Mouse (Mus musculus) myocyte (in vitro differentiated cells): ENCODE data around the gene Rimbp3. TPM values are rescaled to one million over a fixed set of nuclear protein-coding genes. Genes with fewer than 3 reads are reported as not detected.

ENCODE experiments used
- H3K27me3 ChIP-seq: one replicate; pipeline ENCODE4 v1.6.1; 2011; ENCODE audit not compliant: control insufficient read depth, insufficient read depth, insufficient read length
- H3K36me3 ChIP-seq: one replicate; pipeline ENCODE4 v1.6.1; 2011; ENCODE audit not compliant: control insufficient read depth, insufficient read depth
- H3K4me2 ChIP-seq: one replicate; pipeline ENCODE4 v1.6.1; 2011; ENCODE audit warnings: low read depth, control low read depth
- H3K4me3 ChIP-seq: one replicate; pipeline ENCODE4 v1.5.1; 2011; ENCODE audit warnings: mild to moderate bottlenecking, control low read depth, moderate library complexity
- H3K79me2 ChIP-seq: one replicate; pipeline ENCODE4 v1.6.1; 2011; ENCODE audit not compliant: control insufficient read depth, insufficient read depth
- H3ac ChIP-seq: one replicate; pipeline ENCODE4 v1.6.1; 2011; ENCODE audit not compliant: control insufficient read depth, insufficient read length
- CEBPB ChIP-seq: IDR thresholded peaks from 2 replicates; pipeline ENCODE4 v1.6.1; 2011; ENCODE audit warnings: mild to moderate bottlenecking, moderate library complexity; ENCODE audit not compliant: poor library complexity, insufficient read depth, severe bottlenecking
- E2F4 ChIP-seq: IDR thresholded peaks from one replicate; pipeline ENCODE4 v1.6.1; 2011; ENCODE audit warnings: mild to moderate bottlenecking, control low read depth, moderate library complexity; ENCODE audit not compliant: insufficient read depth
- MAX ChIP-seq: IDR thresholded peaks from one replicate; pipeline ENCODE4 v1.6.1; 2011; ENCODE audit warnings: low read depth, mild to moderate bottlenecking, control low read depth
- MYOD1 ChIP-seq, 3 experiments: IDR thresholded peaks; one replicate each; pipeline ENCODE4 v1.6.1; 2011; ENCODE audit warnings: control low read depth in 2 of 3, low read depth in 2 of 3, mild to moderate bottlenecking in 2 of 3, moderate library complexity in 1 of 3; ENCODE audit not compliant: insufficient read length in 2 of 3, control insufficient read depth in 1 of 3
- MYOG ChIP-seq, 3 experiments: IDR thresholded peaks; one replicate each; pipeline ENCODE4 v1.6.1; 2011; ENCODE audit warnings: control low read depth in 2 of 3, low read depth in 2 of 3, mild to moderate bottlenecking in 2 of 3; ENCODE audit not compliant: insufficient read length in 2 of 3, control insufficient read depth in 1 of 3, insufficient read depth in 1 of 3
- POLR2A ChIP-seq: IDR thresholded peaks from one replicate; pipeline ENCODE4 v1.6.1; 2011; ENCODE audit warnings: low read depth, mild to moderate bottlenecking, control low read depth, moderate library complexity; ENCODE audit not compliant: insufficient read length
- POLR2AphosphoS2 ChIP-seq: IDR thresholded peaks from one replicate; pipeline ENCODE4 v1.6.1; 2011; ENCODE audit warnings: low read depth, control low read depth; ENCODE audit not compliant: insufficient read length
- REST ChIP-seq: IDR thresholded peaks from one replicate; pipeline ENCODE4 v1.6.1; 2011; ENCODE audit warnings: mild to moderate bottlenecking, control low read depth, moderate library complexity; ENCODE audit not compliant: insufficient read depth, insufficient read length
- SRF ChIP-seq: IDR thresholded peaks from one replicate; pipeline ENCODE4 v1.6.1; 2011; ENCODE audit warnings: low read depth; ENCODE audit not compliant: control insufficient read depth, insufficient read length
- TCF12 ChIP-seq: IDR thresholded peaks from one replicate; pipeline ENCODE4 v1.6.1; 2011; ENCODE audit warnings: mild to moderate bottlenecking, control low read depth; ENCODE audit not compliant: poor library complexity, insufficient read depth, severe bottlenecking
- TCF3 ChIP-seq: IDR thresholded peaks from one replicate; pipeline ENCODE4 v1.6.1; 2011; ENCODE audit warnings: low read depth, control low read depth; ENCODE audit not compliant: insufficient read length
- USF1 ChIP-seq: IDR thresholded peaks from one replicate; pipeline ENCODE4 v1.6.1; 2011; ENCODE audit warnings: low read depth, mild to moderate bottlenecking, control low read depth, moderate library complexity
- polyA plus RNA-seq: library from polyadenylated mRNA; unstranded; fragments of >200 nt; fragmentation: generic; extraction: Trizol; gene quantifications from one replicate; pipeline ENCODE4 v1.2.1, GENCODE M21; 2012; ENCODE audit warnings: missing spikeins

Gene Rimbp3
- polyA plus RNA-seq, 1 experiment = 0.07 TPM

DNA sequence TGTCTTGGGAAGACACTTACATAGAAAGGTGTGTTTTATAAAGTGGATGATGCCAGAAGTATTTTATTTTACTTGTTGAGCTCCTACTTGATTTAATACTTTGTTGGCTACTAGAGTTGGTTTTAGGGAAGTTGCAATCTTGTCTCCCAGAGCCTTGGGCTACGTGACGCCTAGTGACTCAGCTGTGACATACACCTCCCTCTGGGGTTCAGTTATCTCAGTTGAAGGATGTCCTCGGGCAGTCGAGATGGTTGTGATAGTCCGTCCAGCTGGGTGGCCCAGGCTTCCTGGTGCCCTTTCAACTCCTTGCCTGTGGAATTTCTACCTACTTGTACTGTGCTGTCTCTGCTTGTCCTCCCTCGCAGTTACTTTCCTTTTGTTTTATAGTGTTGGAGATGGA lies 40.7 kb downstream of the Rimbp3 start:
- peaks cover 5% of the 10 kb centered on the region for H3K79me2 ChIP-seq

GRCm38 (mm10) chr16:17251539-17251938 lies 43.1 kb downstream of the Rimbp3 start:
- Histone ChIP-seq H3K4me3 (no peak overlapping the region), H3K27me3 (no peaks in the 10 kb centered on the region), H3K4me2 (no peak overlapping the region), H3K79me2 (peaks cover 5% of the 10 kb centered on the region), H3ac (no peak overlapping the region), H3K36me3 (no peaks in the 10 kb centered on the region)
- no peak for TF ChIP-seq CEBPB
- no peak for TF ChIP-seq TCF12
- no peak for TF ChIP-seq MYOD1 (IDR thresholded peaks at IDR 0.05; ENCODE audit: control insufficient read depth in 1 of 3, insufficient read length in 2 of 3, low read depth in 2 of 3)
- TF ChIP-seq POLR2AphosphoS2 = no peak
- TF ChIP-seq SRF = no peak
- TF ChIP-seq MAX = no peak
- TF ChIP-seq POLR2A = no peak
- no peak for TF ChIP-seq MYOG (IDR thresholded peaks at IDR 0.05; ENCODE audit: control insufficient read depth in 1 of 3, insufficient read depth in 1 of 3, insufficient read length in 2 of 3, low read depth in 2 of 3)
- no peak for TF ChIP-seq USF1
- TF ChIP-seq REST = no peak

More for the DNA sequence above, 40.7 kb downstream of the Rimbp3 start:
- Histone ChIP-seq H3K4me2 (peak overlapping the region; percentile 4), H3ac (no peak overlapping the region), H3K36me3 (no peaks in the 10 kb centered on the region), H3K4me3 (no peak overlapping the region), H3K27me3 (no peaks in the 10 kb centered on the region)
- no peak for TF ChIP-seq MYOD1 (IDR thresholded peaks at IDR 0.05; ENCODE audit: control insufficient read depth in 1 of 3, insufficient read length in 2 of 3, low read depth in 2 of 3)
- TF ChIP-seq TCF3 = no peak
- no peak for TF ChIP-seq POLR2A
- TF ChIP-seq REST = no peak
- TF ChIP-seq MAX = no peak

DNA sequence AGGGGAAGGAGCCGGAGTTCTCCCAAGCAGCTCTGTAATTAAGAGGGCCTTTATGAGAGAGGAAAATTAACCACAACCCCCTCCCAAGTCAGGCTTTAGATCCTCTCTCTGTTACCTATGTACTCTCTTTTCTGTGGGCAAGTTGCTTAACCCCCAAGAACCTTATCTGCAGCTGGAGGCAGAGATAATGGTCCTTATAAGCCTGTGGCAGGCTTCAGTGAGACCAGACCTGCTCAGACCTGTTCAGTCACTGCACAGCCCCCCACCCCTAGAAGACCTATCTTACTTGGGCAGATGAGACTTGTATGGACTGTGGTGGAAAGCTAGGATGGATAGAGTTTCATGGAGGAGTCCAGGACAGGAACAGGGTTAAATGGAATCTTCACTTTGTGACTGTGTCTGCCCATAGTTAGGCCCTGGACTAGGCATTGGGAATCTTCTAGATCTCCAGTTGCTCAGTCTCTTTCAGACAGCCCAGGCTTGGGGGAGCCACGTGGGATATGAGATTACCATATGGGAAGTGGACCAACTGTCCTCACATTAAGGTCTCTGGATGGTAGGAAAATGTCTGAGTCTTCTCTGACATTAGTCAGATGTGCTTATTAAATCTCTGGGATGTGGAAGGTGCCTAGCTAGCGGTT lies 43.8 kb downstream of the Rimbp3 start:
- TF ChIP-seq TCF12 (no peak), TCF3 (no peak), USF1 (no peak), E2F4 (no peak), CEBPB (no peak), MAX (no peak), SRF (no peak), MYOG (IDR thresholded peaks at IDR 0.05; ENCODE audit: control insufficient read depth in 1 of 3, insufficient read depth in 1 of 3, insufficient read length in 2 of 3, low read depth in 2 of 3) (no peak)
- Histone ChIP-seq H3K4me2 (no peak overlapping the region), H3K4me3 (no peak overlapping the region), H3K36me3 (no peaks in the 10 kb centered on the region), H3K79me2 (peaks cover 5% of the 10 kb centered on the region), H3K27me3 (no peaks in the 10 kb centered on the region), H3ac (no peak overlapping the region)

DNA sequence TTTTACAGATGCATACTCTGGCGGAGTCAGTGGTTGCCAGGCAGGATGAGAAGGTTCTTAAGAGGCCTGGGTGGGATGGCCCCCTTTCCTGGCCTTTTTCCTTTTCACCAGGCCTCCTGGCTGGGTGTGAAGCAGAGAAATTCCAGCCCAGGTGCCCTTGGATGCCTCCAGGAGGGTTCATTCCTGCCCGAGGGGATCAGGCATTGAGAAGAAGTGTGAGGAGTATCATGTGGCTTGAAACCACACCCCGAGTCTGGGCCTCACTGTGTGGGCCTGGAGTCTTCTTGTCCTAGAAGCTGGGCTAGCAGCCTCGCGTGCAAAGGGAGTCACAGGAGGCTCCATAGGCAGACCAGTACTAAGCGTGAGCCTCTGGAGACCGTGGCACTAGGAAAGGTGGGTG lies 44.4 kb downstream of the Rimbp3 start:
- Histone ChIP-seq H3K36me3 (no peaks in the 10 kb centered on the region), H3K27me3 (no peaks in the 10 kb centered on the region), H3K79me2 (peaks cover 5% of the 10 kb centered on the region), H3ac (no peak overlapping the region), H3K4me3 (no peak overlapping the region), H3K4me2 (no peak overlapping the region)
- TF ChIP-seq USF1 = no peak
- TF ChIP-seq MYOG (IDR thresholded peaks at IDR 0.05; ENCODE audit: control insufficient read depth in 1 of 3, insufficient read depth in 1 of 3, insufficient read length in 2 of 3, low read depth in 2 of 3) = no peak
- TF ChIP-seq MAX = no peak
- no peak for TF ChIP-seq REST
- TF ChIP-seq SRF = no peak
- TF ChIP-seq POLR2AphosphoS2 = no peak
- no peak for TF ChIP-seq CEBPB
- no peak for TF ChIP-seq MYOD1 (IDR thresholded peaks at IDR 0.05; ENCODE audit: control insufficient read depth in 1 of 3, insufficient read length in 2 of 3, low read depth in 2 of 3)

GRCm38 (mm10) chr16:17254005-17254597 lies 45.7 kb downstream of the Rimbp3 start:
- Histone ChIP-seq H3K36me3 (no peaks in the 10 kb centered on the region), H3K4me3 (no peak overlapping the region), H3K79me2 (peaks cover 5% of the 10 kb centered on the region), H3ac (no peak overlapping the region), H3K27me3 (no peaks in the 10 kb centered on the region), H3K4me2 (no peak overlapping the region)
- TF ChIP-seq SRF (no peak), MAX (no peak), CEBPB (no peak)
